Mouse (Mus musculus): ENCODE measurements around the gene Col6a2.

The Col6a2 gene

DNA sequence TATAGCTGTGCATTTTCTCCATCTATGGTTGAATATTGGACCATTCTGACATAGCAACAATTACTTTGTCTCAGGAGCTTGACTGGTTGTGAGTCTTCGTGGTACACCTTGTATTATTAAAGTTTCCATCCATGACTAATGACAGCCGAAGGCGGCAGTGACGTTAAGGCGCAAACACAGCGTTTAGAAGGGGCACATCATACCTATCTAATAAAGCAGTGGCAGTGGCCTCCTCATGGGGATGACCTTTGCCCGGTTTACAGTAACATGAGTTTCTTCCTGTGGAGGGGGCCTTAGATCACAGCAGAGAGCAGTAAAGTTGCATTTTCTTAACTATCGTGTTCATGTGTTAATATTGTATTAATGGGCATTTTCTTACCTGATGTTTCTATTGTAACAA is 75.2 kb downstream of the Col6a2 start:
- no peak for DNase-seq (ENCODE audit: low read depth, low spot score)

DNA sequence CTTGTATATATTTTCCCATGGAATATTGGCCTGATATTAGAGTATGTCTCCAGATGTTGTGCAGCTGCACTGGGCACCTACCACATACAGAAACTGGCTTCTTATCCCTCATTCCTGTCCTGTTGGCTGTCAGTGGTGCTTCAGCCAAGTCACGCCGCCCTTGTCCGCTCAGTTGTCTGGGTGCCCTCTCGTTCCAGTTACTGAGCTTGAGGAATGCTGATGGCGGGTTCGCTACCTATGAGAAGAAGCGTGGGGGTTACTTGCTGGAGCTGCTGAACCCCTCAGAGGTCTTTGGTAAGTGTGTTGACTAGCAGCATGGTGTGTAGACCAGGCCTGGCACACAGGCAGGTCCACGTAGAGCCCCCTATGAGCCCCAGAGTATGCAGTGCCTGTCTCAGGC is 76.9 kb downstream of the Col6a2 start:
- DNase-seq (ENCODE audit: low read depth, low spot score): no peak

Measured in forelimb bud, embryonic 11.5 days (tissue).